Mouse (Mus musculus) kidney, embryonic 15.5 days (tissue): ENCODE data around the gene Gm17334. TPM values are rescaled to one million over a fixed set of nuclear protein-coding genes. Genes with fewer than 3 reads are reported as not detected.

Experiments
- ATAC-seq: fragments of 200-750 bp; cut with Nextera tagmentation; replicated peaks from 2 replicates; pipeline ENCODE4 v1.8.0; 2017; ENCODE audit warnings: moderate TSS enrichment; ENCODE audit not compliant: low FRiP score
- H3K27ac ChIP-seq: fragments of 300-500 bp; sonication (generic); 2 replicates; pipeline ENCODE4 v1.5.1; 2015; ENCODE audit warnings: mild to moderate bottlenecking, inconsistent platforms
- H3K27me3 ChIP-seq: fragments of 300-500 bp; sonication (generic); 2 replicates; pipeline ENCODE4 v1.6.1; 2015; ENCODE audit warnings: inconsistent platforms
- H3K36me3 ChIP-seq: fragments of 300-500 bp; sonication (generic); 2 replicates; pipeline ENCODE4 v1.6.1; 2015; ENCODE audit warnings: inconsistent platforms
- H3K4me1 ChIP-seq: fragments of 300-500 bp; sonication (generic); 2 replicates; pipeline ENCODE4 v1.6.1; 2015; ENCODE audit warnings: inconsistent platforms
- H3K4me2 ChIP-seq: fragments of 300-500 bp; sonication (generic); 2 replicates; pipeline ENCODE4 v1.6.1; 2015; ENCODE audit warnings: moderate library complexity, mild to moderate bottlenecking, inconsistent platforms
- H3K4me3 ChIP-seq: fragments of 300-500 bp; sonication (generic); replicated peaks from 2 replicates; pipeline ENCODE4 v1.5.1; 2015; ENCODE audit warnings: mild to moderate bottlenecking, inconsistent platforms
- H3K9ac ChIP-seq: fragments of 300-500 bp; sonication (generic); 2 replicates; pipeline ENCODE4 v1.6.1; 2015; ENCODE audit warnings: mild to moderate bottlenecking, inconsistent platforms
- H3K9me3 ChIP-seq: fragments of 300-500 bp; sonication (generic); replicated peaks from 2 replicates; pipeline ENCODE4 v1.6.1; 2016; ENCODE audit warnings: inconsistent platforms
- WGBS: fragments of 180-500 bp; shearing (Covaris S2); methylation state at CpG from one replicate; pipeline ENCODE4 v1.1.7; 2015; ENCODE audit warnings: mixed read lengths; 5-methylcytosine and 5-hydroxymethylcytosine counted together
- polyA plus RNA-seq: library from polyadenylated mRNA; unstranded; fragments of >200 nt; fragmentation: Nextera tagmentation; extraction: Ambion mirVana; gene quantifications from 2 replicates; pipeline ENCODE4 v1.2.1, GENCODE M21; 2015

Gene Gm17334
- polyA plus RNA-seq, 1 experiment from 2014 or later = 0.23 TPM

- WGBS = 40% methylated on average over 25 of the region's 25 CpGs
- Histone ChIP-seq H3K27ac (peak overlapping the region; percentile 81), H3K4me3 (no peak overlapping the region; the same call in 1 of the 2 replicates), H3K4me1 (peaks cover 43% of the 10 kb centered on the region), H3K9me3 (no peaks in the 10 kb centered on the region), H3K4me2 (peak overlapping the region; percentile 41), H3K27me3 (no peaks in the 10 kb centered on the region), H3K9ac (no peak overlapping the region), H3K36me3 (no peaks in the 10 kb centered on the region)
- ATAC-seq = peak; percentile 63
These were observed 21.9 kb upstream of the Gm17334 start for GRCm38 (mm10) chr11:53794671-53795557.

DNA sequence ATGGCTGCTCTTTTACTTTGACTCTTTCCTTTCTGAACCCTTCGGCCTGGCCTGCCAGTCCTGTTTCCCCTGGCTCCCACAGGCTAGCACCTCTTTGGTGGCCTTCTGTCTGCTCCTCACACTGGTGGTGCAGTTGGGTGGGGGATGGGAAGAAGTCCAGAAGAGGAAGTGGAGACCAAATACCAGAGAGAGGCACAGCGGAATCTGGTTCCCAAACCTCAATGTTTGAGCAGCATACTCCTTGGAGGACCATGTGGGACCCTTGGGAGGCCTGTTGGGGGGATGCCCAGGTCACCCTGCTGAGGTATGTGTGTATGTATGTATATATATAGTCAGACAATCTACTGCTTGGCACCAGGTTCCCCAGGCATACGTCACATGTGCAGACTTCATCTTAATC is 21.0 kb upstream of the Gm17334 start:
- H3K36me3 ChIP-seq = no peaks in the 10 kb centered on the region
- H3K4me1 ChIP-seq = peaks cover 47% of the 10 kb centered on the region
- ATAC-seq = no peak
- no peaks in the 10 kb centered on the region for H3K27me3 ChIP-seq
- WGBS = 64% methylated on average over 3 of the region's 3 CpGs
- H3K4me3 ChIP-seq = no peak overlapping the region
- H3K4me2 ChIP-seq = no peak overlapping the region
- H3K9me3 ChIP-seq = no peaks in the 10 kb centered on the region
- no peak overlapping the region for H3K9ac ChIP-seq
- H3K27ac ChIP-seq = peak overlapping the region; percentile 81; the same call in 1 of the 2 replicates

DNA sequence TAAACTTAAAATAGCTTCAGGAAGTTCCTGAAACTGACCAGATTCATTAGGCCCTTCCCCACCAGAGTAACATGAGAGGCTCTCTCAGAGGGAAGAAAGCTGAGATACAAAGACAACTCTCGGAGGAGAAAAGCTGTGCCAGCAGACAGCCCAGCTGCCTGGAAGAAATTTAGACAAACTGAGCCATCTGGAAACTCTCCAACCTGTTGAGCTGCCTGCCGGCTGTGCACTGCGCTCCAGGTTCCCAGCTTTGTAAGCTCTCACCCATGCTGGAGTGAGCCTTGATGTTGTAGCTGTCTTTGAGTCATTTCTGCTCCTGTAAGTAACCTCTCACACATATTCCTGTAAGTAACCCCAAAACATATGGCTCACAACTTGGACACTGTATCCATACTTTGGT is 20.0 kb upstream of the Gm17334 start:
- Histone ChIP-seq H3K9me3 (no peaks in the 10 kb centered on the region), H3K4me2 (no peak overlapping the region), H3K9ac (no peak overlapping the region), H3K27me3 (no peaks in the 10 kb centered on the region), H3K36me3 (no peaks in the 10 kb centered on the region), H3K4me1 (peaks cover 51% of the 10 kb centered on the region), H3K4me3 (no peak overlapping the region), H3K27ac (no peak overlapping the region)
- WGBS = 71% methylated on average over 3 of the region's 3 CpGs
- no peak for ATAC-seq

DNA sequence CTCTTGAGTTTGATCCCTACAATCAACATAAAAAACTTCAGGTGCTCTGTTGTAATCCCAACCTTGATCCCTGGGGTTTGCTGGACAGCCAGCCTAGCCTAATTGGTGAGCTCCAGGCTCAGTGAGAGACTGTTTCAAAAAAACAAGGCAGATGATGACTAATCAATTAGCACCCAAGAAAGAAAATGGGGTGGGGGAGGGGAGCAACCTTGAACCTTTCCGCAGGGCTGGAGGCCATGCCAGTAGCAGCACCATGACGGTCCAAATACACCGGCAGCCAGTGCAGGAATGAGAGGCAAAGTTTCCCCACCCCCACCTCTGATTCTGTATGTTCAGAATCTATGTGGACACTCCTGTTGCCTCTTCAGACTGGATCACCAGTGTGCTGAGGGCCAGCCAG is 16.3 kb upstream of the Gm17334 start:
- Histone ChIP-seq H3K4me2 (no peak overlapping the region), H3K36me3 (no peaks in the 10 kb centered on the region), H3K9me3 (no peaks in the 10 kb centered on the region), H3K4me3 (no peak overlapping the region), H3K9ac (no peak overlapping the region), H3K4me1 (peaks cover 20% of the 10 kb centered on the region; the same call in 1 of the 2 replicates), H3K27me3 (no peaks in the 10 kb centered on the region), H3K27ac (no peak overlapping the region)
- ATAC-seq = no peak
- WGBS = 63% methylated on average over 3 of the region's 3 CpGs

GRCm38 (mm10) chr11:53788196-53788595 is 15.2 kb upstream of the Gm17334 start:
- Histone ChIP-seq H3K9ac (no peak overlapping the region), H3K9me3 (no peaks in the 10 kb centered on the region), H3K4me2 (no peak overlapping the region), H3K36me3 (no peaks in the 10 kb centered on the region), H3K27me3 (no peaks in the 10 kb centered on the region), H3K27ac (no peak overlapping the region), H3K4me1 (peaks cover 13% of the 10 kb centered on the region; the same call in 1 of the 2 replicates), H3K4me3 (no peak overlapping the region)
- 57% methylated on average over 8 of the region's 8 CpGs for WGBS
- ATAC-seq = no peak

DNA sequence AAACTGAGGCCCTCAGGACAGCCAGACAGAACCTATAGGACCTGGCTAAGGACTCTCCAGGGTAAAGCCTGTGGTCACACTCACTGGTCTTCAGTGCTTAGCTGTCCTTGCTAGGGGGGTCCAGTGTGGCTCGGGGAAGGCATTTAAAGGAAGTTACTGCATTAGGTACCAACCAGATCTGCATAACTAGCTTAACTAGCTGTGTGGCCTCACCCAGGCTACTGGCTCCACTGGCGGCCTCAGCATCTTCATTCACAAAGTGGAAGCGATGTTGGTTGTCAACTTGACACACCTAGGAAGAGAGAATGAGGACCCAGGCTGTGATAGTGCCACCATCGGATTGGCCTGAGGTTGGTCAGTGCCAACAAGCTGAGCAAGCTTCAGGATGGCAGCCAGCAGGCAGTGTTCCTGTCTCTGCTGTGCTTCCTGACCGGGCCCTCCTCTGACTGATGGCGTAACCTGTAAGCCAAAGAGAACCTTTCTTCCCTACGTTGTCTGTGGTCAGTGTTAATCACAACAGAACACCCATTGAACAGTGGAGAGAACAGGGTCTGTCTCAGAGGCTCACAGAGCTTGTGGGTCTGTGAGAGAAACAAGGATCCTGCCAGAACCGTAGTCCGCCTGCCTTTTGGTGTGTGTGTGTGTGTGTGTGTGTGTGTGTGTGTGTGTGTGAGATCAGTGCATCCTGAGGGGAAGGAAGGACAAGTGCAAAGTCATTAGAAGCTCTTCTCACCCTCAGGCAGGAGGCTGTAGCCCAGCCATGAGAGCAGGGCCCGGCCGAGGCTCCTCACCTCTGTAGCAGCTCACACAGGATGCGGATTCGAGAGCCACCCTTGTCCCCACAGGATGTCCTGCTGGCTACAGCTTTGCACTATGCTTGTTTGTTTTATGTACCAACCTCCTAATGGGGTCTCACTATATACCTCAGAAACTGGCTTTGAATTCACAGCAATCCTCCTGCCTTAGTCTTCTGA is 13.4 kb upstream of the Gm17334 start:
- Histone ChIP-seq H3K9me3 (no peaks in the 10 kb centered on the region), H3K4me1 (peaks cover 13% of the 10 kb centered on the region; the same call in 1 of the 2 replicates), H3K4me2 (no peak overlapping the region), H3K36me3 (no peaks in the 10 kb centered on the region), H3K27ac (0 out of 2 replicates have a peak overlapping the region, but pooled peaks have one; percentile 37), H3K4me3 (no peak overlapping the region), H3K9ac (no peak overlapping the region), H3K27me3 (no peaks in the 10 kb centered on the region)
- WGBS = 83% methylated on average over 13 of the region's 13 CpGs
- no peak for ATAC-seq

DNA sequence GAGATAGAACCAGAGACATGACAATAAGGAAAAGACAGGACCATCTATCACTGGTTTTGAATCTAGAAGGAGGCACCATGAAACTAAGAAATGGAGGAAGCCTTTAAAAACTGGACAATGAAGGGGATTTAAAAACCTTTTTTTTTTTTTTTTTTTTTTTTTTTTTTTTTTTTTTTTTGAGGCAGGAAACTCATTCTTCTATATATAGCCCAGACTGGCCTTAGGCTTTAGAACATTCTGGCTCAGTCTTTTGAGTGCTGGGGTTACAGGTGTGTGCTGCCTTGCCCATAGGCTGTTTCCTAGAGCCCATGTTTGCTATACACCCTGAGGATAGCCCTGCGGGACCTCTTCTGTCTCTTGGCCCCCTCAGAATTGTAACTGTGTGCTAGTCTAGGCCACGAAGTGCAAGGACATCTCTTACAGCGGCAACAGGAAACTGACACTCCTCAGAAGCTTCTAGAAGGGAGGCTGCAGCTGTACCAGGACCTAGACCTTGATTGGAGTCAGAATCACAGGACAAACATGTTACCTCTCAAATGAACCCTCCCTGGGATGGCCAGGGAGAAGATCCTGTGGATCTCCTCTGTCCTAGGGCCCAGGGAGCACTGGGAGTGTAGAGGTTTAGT is 12.4 kb upstream of the Gm17334 start:
- no peaks in the 10 kb centered on the region for H3K9me3 ChIP-seq
- WGBS = 81% methylated on average over 3 of the region's 3 CpGs
- H3K4me3 ChIP-seq = no peak overlapping the region
- no peaks in the 10 kb centered on the region for H3K36me3 ChIP-seq
- no peak overlapping the region for H3K9ac ChIP-seq
- no peaks in the 10 kb centered on the region for H3K27me3 ChIP-seq
- no peak overlapping the region for H3K4me2 ChIP-seq
- peaks cover 13% of the 10 kb centered on the region; the same call in 1 of the 2 replicates for H3K4me1 ChIP-seq
- H3K27ac ChIP-seq = 0 out of 2 replicates have a peak overlapping the region, but pooled peaks have one; percentile 37
- ATAC-seq = no peak

DNA sequence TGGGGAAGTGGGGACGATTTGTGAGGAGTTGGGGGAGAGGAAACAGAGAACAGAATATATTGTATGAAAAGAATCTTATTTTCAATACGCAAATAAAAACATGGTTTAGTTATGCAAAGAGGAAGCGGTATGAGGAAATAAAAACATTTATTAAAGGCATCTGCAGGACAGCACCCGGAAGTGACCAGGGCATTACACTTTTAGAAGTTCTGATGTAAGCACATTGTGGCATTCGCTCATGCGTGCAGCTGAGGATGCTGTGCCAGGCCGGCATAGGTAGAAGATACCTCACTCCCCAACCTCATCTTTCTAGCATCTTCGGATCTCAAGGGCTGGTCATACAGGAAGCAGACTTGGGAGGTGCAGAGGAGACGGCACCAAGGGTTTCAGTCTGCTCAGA is 10.3 kb upstream of the Gm17334 start:
- Histone ChIP-seq H3K36me3 (peaks cover 5% of the 10 kb centered on the region; the same call in 1 of the 2 replicates), H3K9me3 (no peaks in the 10 kb centered on the region), H3K27me3 (no peaks in the 10 kb centered on the region), H3K4me3 (no peak overlapping the region), H3K27ac (no peak overlapping the region), H3K4me2 (no peak overlapping the region), H3K4me1 (peaks cover 7% of the 10 kb centered on the region; the same call in 1 of the 2 replicates), H3K9ac (no peak overlapping the region)
- no peak for ATAC-seq
- WGBS = 79% methylated on average over 9 of the region's 9 CpGs

GRCm38 (mm10) chr11:53781964-53782363 is 9.0 kb upstream of the Gm17334 start:
- H3K4me2 ChIP-seq = no peak overlapping the region
- H3K27ac ChIP-seq = no peak overlapping the region
- no peaks in the 10 kb centered on the region for H3K9me3 ChIP-seq
- no peak overlapping the region for H3K4me3 ChIP-seq
- ATAC-seq = no peak
- 0 out of 2 replicates have a peak, but pooled peaks cover 5% of the 10 kb centered on the region for H3K4me1 ChIP-seq
- WGBS = 74% methylated on average over 7 of the region's 7 CpGs
- H3K27me3 ChIP-seq = no peaks in the 10 kb centered on the region
- H3K36me3 ChIP-seq = peaks cover 12% of the 10 kb centered on the region
- no peak overlapping the region for H3K9ac ChIP-seq

- Histone ChIP-seq H3K4me3 (no peak overlapping the region), H3K27me3 (no peaks in the 10 kb centered on the region), H3K9ac (no peak overlapping the region), H3K4me1 (0 out of 2 replicates have a peak, but pooled peaks cover 5% of the 10 kb centered on the region), H3K27ac (no peak overlapping the region), H3K36me3 (peaks cover 19% of the 10 kb centered on the region), H3K9me3 (no peaks in the 10 kb centered on the region), H3K4me2 (no peak overlapping the region)
- no peak for ATAC-seq
- 92% methylated on average over 4 of the region's 4 CpGs for WGBS
These were observed 8.3 kb upstream of the Gm17334 start for GRCm38 (mm10) chr11:53781201-53781775.

DNA sequence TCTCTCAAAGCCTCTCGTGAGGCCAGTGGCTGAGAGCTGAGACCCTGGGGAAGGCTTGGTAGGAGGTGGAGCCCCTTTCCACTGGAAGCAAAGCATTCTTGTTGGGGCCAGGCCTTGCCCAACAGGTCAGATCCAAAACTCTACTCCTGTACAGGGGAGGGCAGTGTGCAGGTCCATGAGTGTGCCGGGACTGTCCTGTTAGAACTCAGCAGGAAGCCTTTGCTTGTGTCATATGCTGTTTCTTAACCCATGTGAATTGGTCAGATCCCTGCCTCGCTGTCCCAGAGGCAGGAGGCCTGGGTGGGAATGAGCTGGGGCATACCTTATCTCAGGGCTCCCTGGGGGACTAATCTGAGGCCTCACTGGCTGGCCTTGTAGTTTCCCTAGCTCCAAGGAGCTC is 7.3 kb upstream of the Gm17334 start:
- Histone ChIP-seq H3K4me3 (no peak overlapping the region), H3K4me2 (no peak overlapping the region), H3K4me1 (no peaks in the 10 kb centered on the region), H3K9ac (no peak overlapping the region), H3K27ac (no peak overlapping the region), H3K36me3 (peaks cover 28% of the 10 kb centered on the region), H3K27me3 (no peaks in the 10 kb centered on the region), H3K9me3 (no peaks in the 10 kb centered on the region)
- no peak for ATAC-seq
- WGBS = 66% methylated on average over 3 of the region's 3 CpGs
